Mouse (Mus musculus) myocyte (in vitro differentiated cells): Measurements from ENCODE around the gene Bdh1. TPM values are rescaled to one million over a fixed set of nuclear protein-coding genes. Genes with fewer than 3 reads are reported as not detected.

Source experiments
- H3K27me3 ChIP-seq: one replicate; pipeline ENCODE4 v1.6.1; 2011; ENCODE audit not compliant: control insufficient read depth, insufficient read depth, insufficient read length
- H3K36me3 ChIP-seq: one replicate; pipeline ENCODE4 v1.6.1; 2011; ENCODE audit not compliant: control insufficient read depth, insufficient read depth
- H3K4me2 ChIP-seq: one replicate; pipeline ENCODE4 v1.6.1; 2011; ENCODE audit warnings: low read depth, control low read depth
- H3K4me3 ChIP-seq: one replicate; pipeline ENCODE4 v1.5.1; 2011; ENCODE audit warnings: mild to moderate bottlenecking, control low read depth, moderate library complexity
- H3K79me2 ChIP-seq: one replicate; pipeline ENCODE4 v1.6.1; 2011; ENCODE audit not compliant: control insufficient read depth, insufficient read depth
- H3ac ChIP-seq: one replicate; pipeline ENCODE4 v1.6.1; 2011; ENCODE audit not compliant: control insufficient read depth, insufficient read length
- CEBPB ChIP-seq: IDR thresholded peaks from 2 replicates; pipeline ENCODE4 v1.6.1; 2011; ENCODE audit warnings: mild to moderate bottlenecking, moderate library complexity; ENCODE audit not compliant: poor library complexity, insufficient read depth, severe bottlenecking
- E2F4 ChIP-seq: IDR thresholded peaks from one replicate; pipeline ENCODE4 v1.6.1; 2011; ENCODE audit warnings: mild to moderate bottlenecking, control low read depth, moderate library complexity; ENCODE audit not compliant: insufficient read depth
- MAX ChIP-seq: IDR thresholded peaks from one replicate; pipeline ENCODE4 v1.6.1; 2011; ENCODE audit warnings: low read depth, mild to moderate bottlenecking, control low read depth
- MYOD1 ChIP-seq, 3 experiments: IDR thresholded peaks; one replicate each; pipeline ENCODE4 v1.6.1; 2011; ENCODE audit warnings: control low read depth in 2 of 3, low read depth in 2 of 3, mild to moderate bottlenecking in 2 of 3, moderate library complexity in 1 of 3; ENCODE audit not compliant: insufficient read length in 2 of 3, control insufficient read depth in 1 of 3
- MYOG ChIP-seq, 3 experiments: IDR thresholded peaks; one replicate each; pipeline ENCODE4 v1.6.1; 2011; ENCODE audit warnings: control low read depth in 2 of 3, low read depth in 2 of 3, mild to moderate bottlenecking in 2 of 3; ENCODE audit not compliant: insufficient read length in 2 of 3, control insufficient read depth in 1 of 3, insufficient read depth in 1 of 3
- POLR2A ChIP-seq: IDR thresholded peaks from one replicate; pipeline ENCODE4 v1.6.1; 2011; ENCODE audit warnings: low read depth, mild to moderate bottlenecking, control low read depth, moderate library complexity; ENCODE audit not compliant: insufficient read length
- POLR2AphosphoS2 ChIP-seq: IDR thresholded peaks from one replicate; pipeline ENCODE4 v1.6.1; 2011; ENCODE audit warnings: low read depth, control low read depth; ENCODE audit not compliant: insufficient read length
- REST ChIP-seq: IDR thresholded peaks from one replicate; pipeline ENCODE4 v1.6.1; 2011; ENCODE audit warnings: mild to moderate bottlenecking, control low read depth, moderate library complexity; ENCODE audit not compliant: insufficient read depth, insufficient read length
- SRF ChIP-seq: IDR thresholded peaks from one replicate; pipeline ENCODE4 v1.6.1; 2011; ENCODE audit warnings: low read depth; ENCODE audit not compliant: control insufficient read depth, insufficient read length
- TCF12 ChIP-seq: IDR thresholded peaks from one replicate; pipeline ENCODE4 v1.6.1; 2011; ENCODE audit warnings: mild to moderate bottlenecking, control low read depth; ENCODE audit not compliant: poor library complexity, insufficient read depth, severe bottlenecking
- TCF3 ChIP-seq: IDR thresholded peaks from one replicate; pipeline ENCODE4 v1.6.1; 2011; ENCODE audit warnings: low read depth, control low read depth; ENCODE audit not compliant: insufficient read length
- USF1 ChIP-seq: IDR thresholded peaks from one replicate; pipeline ENCODE4 v1.6.1; 2011; ENCODE audit warnings: low read depth, mild to moderate bottlenecking, control low read depth, moderate library complexity
- polyA plus RNA-seq: library from polyadenylated mRNA; unstranded; fragments of >200 nt; fragmentation: generic; extraction: Trizol; gene quantifications from one replicate; pipeline ENCODE4 v1.2.1, GENCODE M21; 2012; ENCODE audit warnings: missing spikeins

Bdh1 gene
- polyA plus RNA-seq, 1 experiment: 0.11 TPM

DNA sequence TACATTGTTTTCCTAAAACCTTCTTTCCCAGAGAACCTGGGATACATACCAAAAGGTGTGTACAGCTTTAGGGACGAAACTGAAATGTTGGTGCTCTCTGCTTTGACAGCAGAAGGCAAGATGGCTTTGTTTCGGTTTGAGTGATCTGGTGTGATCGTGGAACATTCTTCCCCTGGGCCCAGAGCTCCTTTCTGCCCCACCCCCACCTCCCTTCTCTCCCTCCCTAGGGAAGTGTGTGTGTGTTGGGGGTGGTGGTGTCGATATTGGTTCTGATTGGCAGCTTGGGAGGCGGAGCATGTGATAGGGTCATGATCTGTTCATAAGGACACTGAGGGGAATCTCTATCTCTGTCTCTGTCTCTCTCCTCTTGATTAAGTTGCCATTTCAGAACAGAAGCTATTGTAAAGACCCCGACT, 71.5 kb downstream of the Bdh1 start:
- no peak for TF ChIP-seq TCF12
- no peak for TF ChIP-seq TCF3
- TF ChIP-seq MYOG (IDR thresholded peaks at IDR 0.05; ENCODE audit: control insufficient read depth in 1 of 3, insufficient read depth in 1 of 3, insufficient read length in 2 of 3, low read depth in 2 of 3): no peak
- no peak for TF ChIP-seq REST
- Histone ChIP-seq H3K27me3 (no peaks in the 10 kb centered on the region), H3K4me3 (no peak overlapping the region), H3K79me2 (no peaks in the 10 kb centered on the region), H3K4me2 (no peak overlapping the region), H3ac (no peak overlapping the region), H3K36me3 (no peaks in the 10 kb centered on the region)

DNA sequence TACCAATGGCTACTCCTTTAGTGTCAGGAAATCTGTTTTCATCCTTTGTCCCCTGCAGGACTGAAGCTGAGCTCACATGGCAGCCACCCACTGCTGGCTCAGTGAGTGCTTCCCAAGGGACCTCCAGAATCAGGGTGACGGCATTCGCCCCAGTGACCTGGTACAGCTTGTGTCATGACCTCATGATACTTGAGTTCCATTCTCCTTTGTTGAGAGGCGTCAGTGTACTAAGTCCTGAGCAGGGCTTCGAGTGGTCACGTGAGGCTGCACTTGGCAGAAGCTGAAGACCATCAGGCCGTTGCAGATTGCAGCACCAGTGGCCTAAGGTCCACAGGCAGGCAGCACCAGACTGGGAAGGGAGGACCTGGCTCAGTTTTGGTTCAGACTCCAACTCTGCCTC, 71.9 kb downstream of the Bdh1 start:
- Histone ChIP-seq H3K79me2 (no peaks in the 10 kb centered on the region), H3ac (no peak overlapping the region), H3K27me3 (no peaks in the 10 kb centered on the region), H3K36me3 (no peaks in the 10 kb centered on the region), H3K4me2 (no peak overlapping the region), H3K4me3 (no peak overlapping the region)
- TF ChIP-seq TCF3 (no peak), REST (no peak), USF1 (no peak), MAX (no peak), SRF (no peak)

DNA sequence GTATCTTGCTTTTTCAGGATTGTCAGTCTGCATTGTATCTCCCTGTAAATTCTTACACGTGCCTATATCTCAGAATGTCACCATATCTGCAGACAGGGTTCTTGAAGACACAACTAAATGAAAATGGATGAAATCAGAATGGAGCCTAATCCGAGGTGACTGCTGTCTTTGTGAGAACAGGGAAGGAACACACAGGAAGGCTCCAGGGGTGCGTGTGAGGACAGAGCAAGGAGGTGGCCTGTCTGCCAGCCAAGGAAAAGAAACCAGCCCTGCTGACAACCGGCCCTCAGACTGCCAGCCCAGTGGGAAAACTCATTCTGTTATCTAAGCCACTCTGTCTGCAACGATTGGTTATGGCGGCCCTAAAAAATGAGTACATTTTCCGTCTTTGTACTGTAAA, 73.3 kb downstream of the Bdh1 start:
- no peak overlapping the region for H3K4me3 ChIP-seq
- H3K27me3 ChIP-seq: no peaks in the 10 kb centered on the region
- TF ChIP-seq E2F4 (no peak), TCF12 (no peak)
- H3K79me2 ChIP-seq: no peaks in the 10 kb centered on the region
- H3K36me3 ChIP-seq: no peaks in the 10 kb centered on the region
- no peak overlapping the region for H3ac ChIP-seq
- H3K4me2 ChIP-seq: no peak overlapping the region

DNA sequence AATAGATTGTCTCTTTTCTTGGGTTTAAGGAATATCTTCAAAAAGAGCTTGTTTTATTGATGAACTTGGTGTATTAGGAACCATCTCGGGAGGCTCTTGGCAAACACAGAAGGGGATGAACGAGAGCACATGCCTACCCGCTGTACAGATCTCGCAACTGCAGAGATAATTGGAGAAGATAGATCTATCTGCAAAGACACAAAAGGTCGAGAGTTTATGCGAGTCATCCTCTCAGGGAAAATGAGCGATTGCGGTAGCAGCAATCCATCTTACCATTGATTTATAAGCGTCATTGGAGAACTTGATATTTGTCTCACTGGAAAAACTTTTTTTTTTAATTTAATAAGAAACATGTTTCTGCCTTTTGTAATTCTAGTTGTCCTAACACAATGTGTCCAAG, 73.7 kb downstream of the Bdh1 start:
- Histone ChIP-seq H3K4me3 (no peak overlapping the region), H3ac (no peak overlapping the region), H3K4me2 (no peak overlapping the region), H3K79me2 (no peaks in the 10 kb centered on the region), H3K36me3 (no peaks in the 10 kb centered on the region), H3K27me3 (no peaks in the 10 kb centered on the region)
- no peak for TF ChIP-seq POLR2A
- no peak for TF ChIP-seq E2F4
- TF ChIP-seq POLR2AphosphoS2: no peak
- TF ChIP-seq TCF3: no peak
- TF ChIP-seq USF1: no peak
- TF ChIP-seq CEBPB: no peak
- TF ChIP-seq MYOG (IDR thresholded peaks at IDR 0.05; ENCODE audit: control insufficient read depth in 1 of 3, insufficient read depth in 1 of 3, insufficient read length in 2 of 3, low read depth in 2 of 3): no peak
- TF ChIP-seq MYOD1 (IDR thresholded peaks at IDR 0.05; ENCODE audit: control insufficient read depth in 1 of 3, insufficient read length in 2 of 3, low read depth in 2 of 3): no peak
- TF ChIP-seq MAX: no peak
- no peak for TF ChIP-seq SRF
- no peak for TF ChIP-seq REST
- TF ChIP-seq TCF12: no peak

DNA sequence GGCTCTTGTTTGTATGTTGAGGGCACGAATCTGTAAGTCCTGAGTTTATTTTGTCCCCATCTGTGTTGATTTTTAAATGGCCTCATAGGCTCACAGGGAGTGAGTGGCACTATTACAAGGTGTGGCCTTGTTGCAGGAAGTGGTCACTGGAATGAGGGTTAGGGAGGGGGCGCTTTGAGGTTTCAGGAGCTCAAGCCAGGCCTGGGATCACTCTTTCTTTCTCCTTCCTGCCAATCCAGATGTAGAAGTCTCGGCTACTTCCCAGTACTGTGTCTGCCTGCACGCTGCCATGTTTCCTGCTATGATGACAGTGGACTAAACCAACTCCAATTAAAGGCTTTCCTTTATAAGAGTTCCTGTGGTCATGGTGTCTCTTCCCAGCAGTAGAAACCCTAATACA, 76.3 kb downstream of the Bdh1 start:
- no peak overlapping the region for H3K4me2 ChIP-seq
- no peaks in the 10 kb centered on the region for H3K79me2 ChIP-seq
- H3K4me3 ChIP-seq: no peak overlapping the region

More for the DNA sequence above, 76.3 kb downstream of the Bdh1 start:
- TF ChIP-seq MYOD1 (IDR thresholded peaks at IDR 0.05; ENCODE audit: control insufficient read depth in 1 of 3, insufficient read length in 2 of 3, low read depth in 2 of 3) (no peak), MYOG (IDR thresholded peaks at IDR 0.05; ENCODE audit: control insufficient read depth in 1 of 3, insufficient read depth in 1 of 3, insufficient read length in 2 of 3, low read depth in 2 of 3) (no peak), CEBPB (no peak), USF1 (no peak), SRF (no peak), TCF3 (no peak), MAX (no peak), POLR2A (no peak), POLR2AphosphoS2 (no peak), TCF12 (no peak), E2F4 (no peak), REST (no peak)
- Histone ChIP-seq H3ac (no peak overlapping the region), H3K36me3 (no peaks in the 10 kb centered on the region), H3K27me3 (no peaks in the 10 kb centered on the region)
